Mouse (Mus musculus): ENCODE measurements around the gene Pelp1.

Pelp1 gene

DNA sequence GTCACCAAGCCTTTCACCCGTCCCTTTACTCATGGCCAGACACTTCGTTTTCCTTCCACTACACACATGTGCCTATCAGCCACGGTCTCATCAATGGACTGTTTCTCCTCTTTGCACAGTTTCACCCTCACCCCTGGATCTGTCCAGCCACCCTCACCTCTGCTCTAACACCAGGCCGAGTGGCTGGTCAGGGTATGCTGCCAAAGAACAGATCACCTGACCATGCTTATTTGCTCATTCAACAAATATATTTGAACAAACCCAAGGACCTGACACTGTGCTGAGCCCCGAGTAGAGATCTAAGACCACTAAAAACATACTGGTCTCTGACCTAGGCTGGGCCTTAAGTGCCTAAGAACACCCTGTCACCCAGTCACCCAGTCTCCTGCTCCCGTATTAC lies 34.8 kb upstream of the Pelp1 start:
- TF ChIP-seq CTCF (conservative IDR thresholded peaks at IDR 0.05; ENCODE audit: low read length): no peak
- TF ChIP-seq NANOG (IDR thresholded peaks at IDR 0.05; ENCODE audit: borderline replicate concordance, low read length): no peak
- no peak for TF ChIP-seq POU5F1 (IDR thresholded peaks at IDR 0.05; ENCODE audit: borderline replicate concordance, low read length)
- H3K27me3 ChIP-seq (ENCODE audit: insufficient read depth, low read length): no peaks in the 10 kb centered on the region
- H3K4me1 ChIP-seq (replicated peaks; ENCODE audit: low read depth, low read length): peaks cover 4% of the 10 kb centered on the region; the same call in 1 of the 2 replicates
- no peaks in the 10 kb centered on the region for H3K9me3 ChIP-seq (ENCODE audit: low read length)
- peaks cover 27% of the 10 kb centered on the region for H3K36me3 ChIP-seq (ENCODE audit: insufficient read depth, low read length)
- H3K4me3 ChIP-seq (replicated peaks; ENCODE audit: low read length): no peak overlapping the region

DNA sequence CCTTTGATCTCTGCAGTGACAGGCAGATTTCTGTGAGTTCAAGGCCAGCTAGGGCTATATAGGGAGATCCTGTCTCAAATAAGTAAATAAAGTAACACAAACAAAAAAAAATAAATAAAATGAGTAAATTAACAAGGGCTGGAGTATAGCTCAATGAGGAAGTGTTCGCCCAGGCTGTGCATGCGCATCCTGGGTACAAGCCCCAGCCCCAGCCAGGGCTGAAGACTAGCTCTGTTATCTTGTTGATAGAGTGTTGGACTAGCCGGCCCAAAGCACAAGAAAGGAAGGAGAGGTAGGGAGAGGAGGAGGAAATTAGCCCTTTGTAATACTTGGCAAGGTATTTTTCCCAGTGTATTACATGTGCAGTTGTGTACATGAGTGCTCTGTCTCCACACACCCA lies 34.1 kb upstream of the Pelp1 start:
- H3K36me3 ChIP-seq (ENCODE audit: insufficient read depth, low read length): peaks cover 34% of the 10 kb centered on the region
- H3K4me1 ChIP-seq (replicated peaks; ENCODE audit: low read depth, low read length): peaks cover 11% of the 10 kb centered on the region
- H3K4me3 ChIP-seq (replicated peaks; ENCODE audit: low read length): no peak overlapping the region
- no peaks in the 10 kb centered on the region for H3K9me3 ChIP-seq (ENCODE audit: low read length)
- H3K27me3 ChIP-seq (ENCODE audit: insufficient read depth, low read length): no peaks in the 10 kb centered on the region
- TF ChIP-seq CTCF (conservative IDR thresholded peaks at IDR 0.05; ENCODE audit: low read length): no peak
- TF ChIP-seq NANOG (IDR thresholded peaks at IDR 0.05; ENCODE audit: borderline replicate concordance, low read length): no peak
- TF ChIP-seq POU5F1 (IDR thresholded peaks at IDR 0.05; ENCODE audit: borderline replicate concordance, low read length): no peak

DNA sequence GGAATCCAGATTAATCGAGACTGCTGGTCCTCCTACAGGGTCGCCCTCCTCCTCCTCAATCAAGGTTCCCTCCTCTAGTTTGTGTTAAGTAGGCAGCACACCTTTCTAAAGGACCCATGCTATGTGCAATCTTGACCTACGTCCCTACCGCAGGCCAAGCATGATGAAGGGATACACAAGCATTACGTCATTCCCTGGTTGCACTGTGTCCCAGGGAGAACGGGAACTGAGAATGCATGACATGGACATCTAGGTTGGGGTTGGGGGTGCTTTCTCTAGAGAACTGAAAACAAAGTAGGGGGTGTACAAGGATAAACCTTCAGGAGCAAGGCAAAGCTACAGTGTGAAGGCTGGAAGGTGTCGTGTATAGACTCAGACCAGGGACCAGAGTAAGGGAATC lies 32.1 kb upstream of the Pelp1 start:
- Histone ChIP-seq H3K9me3 (ENCODE audit: low read length) (no peaks in the 10 kb centered on the region), H3K4me1 (replicated peaks; ENCODE audit: low read depth, low read length) (peaks cover 18% of the 10 kb centered on the region), H3K36me3 (ENCODE audit: insufficient read depth, low read length) (peaks cover 54% of the 10 kb centered on the region), H3K4me3 (replicated peaks; ENCODE audit: low read length) (no peak overlapping the region), H3K27me3 (ENCODE audit: insufficient read depth, low read length) (no peaks in the 10 kb centered on the region)
- TF ChIP-seq CTCF (conservative IDR thresholded peaks at IDR 0.05; ENCODE audit: low read length) (no peak), NANOG (IDR thresholded peaks at IDR 0.05; ENCODE audit: borderline replicate concordance, low read length) (no peak), POU5F1 (IDR thresholded peaks at IDR 0.05; ENCODE audit: borderline replicate concordance, low read length) (no peak)

DNA sequence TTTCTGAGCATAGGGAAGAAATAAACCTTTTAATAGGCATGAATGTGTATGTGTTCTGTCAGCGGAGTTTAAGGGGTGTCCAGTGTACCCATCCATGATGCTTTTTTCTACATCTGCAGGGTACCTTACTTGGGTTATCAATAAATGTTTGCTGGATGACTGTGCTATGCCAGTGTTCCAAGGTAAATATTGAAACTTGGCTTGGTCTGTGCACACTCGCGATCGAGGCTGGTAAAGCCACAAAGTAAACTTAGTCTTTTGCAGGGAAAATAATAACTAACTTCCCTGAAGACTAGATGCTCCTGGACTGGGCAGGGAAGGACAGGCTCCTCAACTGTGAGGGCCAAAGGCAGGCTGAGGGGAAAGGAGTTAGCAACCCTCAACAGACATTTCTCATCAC lies 30.8 kb upstream of the Pelp1 start:
- H3K36me3 ChIP-seq (ENCODE audit: insufficient read depth, low read length): peaks cover 67% of the 10 kb centered on the region
- TF ChIP-seq CTCF (conservative IDR thresholded peaks at IDR 0.05; ENCODE audit: low read length): no peak
- peaks cover 24% of the 10 kb centered on the region for H3K4me1 ChIP-seq (replicated peaks; ENCODE audit: low read depth, low read length)
- H3K9me3 ChIP-seq (ENCODE audit: low read length): no peaks in the 10 kb centered on the region
- no peak overlapping the region for H3K4me3 ChIP-seq (replicated peaks; ENCODE audit: low read length)
- H3K27me3 ChIP-seq (ENCODE audit: insufficient read depth, low read length): no peaks in the 10 kb centered on the region

DNA sequence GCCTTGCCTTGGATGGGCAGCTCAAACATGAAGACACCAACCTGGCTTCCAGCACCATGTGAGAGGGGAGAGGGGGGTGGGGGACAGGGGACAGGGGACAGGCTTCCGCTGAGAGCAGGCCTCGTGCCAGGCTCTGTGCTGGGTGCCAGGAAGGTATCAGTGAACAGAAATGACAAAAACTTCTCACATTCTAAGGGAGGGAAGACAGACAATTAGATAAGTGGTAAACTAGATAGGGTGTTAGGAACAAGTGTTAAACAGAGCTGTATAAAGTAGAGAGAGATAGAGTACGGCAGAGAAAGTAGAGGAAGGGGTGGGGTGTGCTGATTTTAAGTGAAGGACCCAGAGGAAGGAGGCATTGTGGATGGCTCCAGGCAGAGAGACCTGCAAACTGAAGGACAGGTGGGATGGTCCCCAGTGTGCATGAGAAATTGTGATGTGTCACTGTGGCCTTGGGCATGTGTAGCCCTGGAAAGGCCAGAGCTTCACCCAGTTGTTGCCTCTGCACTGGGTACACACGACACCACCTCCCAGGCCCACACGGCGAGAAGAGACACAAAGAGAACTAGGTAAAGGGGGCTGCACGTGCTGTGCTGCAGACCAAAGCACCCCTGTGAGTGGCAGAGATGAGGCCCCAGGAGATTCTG lies 29.0 kb upstream of the Pelp1 start:
- Histone ChIP-seq H3K36me3 (ENCODE audit: insufficient read depth, low read length) (peaks cover 69% of the 10 kb centered on the region), H3K4me3 (replicated peaks; ENCODE audit: low read length) (no peak overlapping the region), H3K9me3 (ENCODE audit: low read length) (no peaks in the 10 kb centered on the region), H3K4me1 (replicated peaks; ENCODE audit: low read depth, low read length) (peaks cover 39% of the 10 kb centered on the region), H3K27me3 (ENCODE audit: insufficient read depth, low read length) (peaks cover 4% of the 10 kb centered on the region)
- no peak for TF ChIP-seq NANOG (IDR thresholded peaks at IDR 0.05; ENCODE audit: borderline replicate concordance, low read length)
- TF ChIP-seq POU5F1 (IDR thresholded peaks at IDR 0.05; ENCODE audit: borderline replicate concordance, low read length): no peak
- TF ChIP-seq CTCF (conservative IDR thresholded peaks at IDR 0.05; ENCODE audit: low read length): no peak

DNA sequence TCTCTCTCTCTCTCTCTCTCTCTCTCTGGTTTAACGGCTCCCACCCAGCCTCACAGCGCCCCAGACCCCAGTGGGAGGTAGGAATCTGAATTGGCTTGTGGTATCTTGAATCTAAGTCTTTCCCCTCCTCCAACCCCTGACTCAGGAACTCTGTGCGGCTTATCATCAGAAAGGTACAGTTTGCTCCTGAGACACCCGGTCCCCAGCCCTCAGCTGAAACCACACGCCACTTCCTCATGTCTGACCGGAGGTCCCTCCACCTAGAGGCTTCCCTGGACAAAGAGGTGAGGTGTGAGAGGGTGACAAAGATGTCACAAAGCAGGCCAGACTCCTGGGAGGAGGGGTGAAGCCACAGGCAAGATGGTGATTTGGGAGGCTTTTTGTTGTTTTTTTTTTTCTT lies 27.6 kb upstream of the Pelp1 start:
- Histone ChIP-seq H3K9me3 (ENCODE audit: low read length) (no peaks in the 10 kb centered on the region), H3K4me1 (replicated peaks; ENCODE audit: low read depth, low read length) (peaks cover 49% of the 10 kb centered on the region), H3K4me3 (replicated peaks; ENCODE audit: low read length) (no peak overlapping the region), H3K27me3 (ENCODE audit: insufficient read depth, low read length) (peaks cover 9% of the 10 kb centered on the region), H3K36me3 (ENCODE audit: insufficient read depth, low read length) (peaks cover 68% of the 10 kb centered on the region)
- TF ChIP-seq NANOG (IDR thresholded peaks at IDR 0.05; ENCODE audit: borderline replicate concordance, low read length): no peak
- no peak for TF ChIP-seq CTCF (conservative IDR thresholded peaks at IDR 0.05; ENCODE audit: low read length)
- TF ChIP-seq POU5F1 (IDR thresholded peaks at IDR 0.05; ENCODE audit: borderline replicate concordance, low read length): no peak

DNA sequence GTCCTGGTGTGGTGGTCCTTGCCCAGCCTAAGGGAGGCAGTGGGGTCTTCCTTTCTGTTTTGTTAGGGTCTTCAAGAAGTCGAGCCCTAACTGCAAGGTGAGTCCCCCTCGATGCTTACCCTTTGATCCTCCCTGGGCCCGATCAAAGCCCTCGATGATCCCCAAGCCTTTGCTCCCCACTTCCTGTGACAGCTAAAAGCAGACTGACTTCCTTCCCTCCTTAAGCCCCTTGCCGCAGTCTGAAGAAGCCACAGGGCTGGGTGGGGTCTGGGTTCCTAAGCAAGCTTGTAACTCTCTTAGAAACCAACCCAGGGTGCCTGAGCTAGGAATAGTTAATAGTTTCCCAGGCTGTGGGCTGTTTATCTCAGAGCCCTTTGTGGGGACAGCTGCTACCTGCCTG lies 25.6 kb upstream of the Pelp1 start:
- no peaks in the 10 kb centered on the region for H3K9me3 ChIP-seq (ENCODE audit: low read length)
- H3K27me3 ChIP-seq (ENCODE audit: insufficient read depth, low read length): peaks cover 9% of the 10 kb centered on the region
- H3K36me3 ChIP-seq (ENCODE audit: insufficient read depth, low read length): peaks cover 50% of the 10 kb centered on the region
- no peak overlapping the region for H3K4me3 ChIP-seq (replicated peaks; ENCODE audit: low read length)
- H3K4me1 ChIP-seq (replicated peaks; ENCODE audit: low read depth, low read length): peaks cover 62% of the 10 kb centered on the region
- no peak for TF ChIP-seq CTCF (conservative IDR thresholded peaks at IDR 0.05; ENCODE audit: low read length)
- TF ChIP-seq POU5F1 (IDR thresholded peaks at IDR 0.05; ENCODE audit: borderline replicate concordance, low read length): no peak
- TF ChIP-seq NANOG (IDR thresholded peaks at IDR 0.05; ENCODE audit: borderline replicate concordance, low read length): no peak

DNA sequence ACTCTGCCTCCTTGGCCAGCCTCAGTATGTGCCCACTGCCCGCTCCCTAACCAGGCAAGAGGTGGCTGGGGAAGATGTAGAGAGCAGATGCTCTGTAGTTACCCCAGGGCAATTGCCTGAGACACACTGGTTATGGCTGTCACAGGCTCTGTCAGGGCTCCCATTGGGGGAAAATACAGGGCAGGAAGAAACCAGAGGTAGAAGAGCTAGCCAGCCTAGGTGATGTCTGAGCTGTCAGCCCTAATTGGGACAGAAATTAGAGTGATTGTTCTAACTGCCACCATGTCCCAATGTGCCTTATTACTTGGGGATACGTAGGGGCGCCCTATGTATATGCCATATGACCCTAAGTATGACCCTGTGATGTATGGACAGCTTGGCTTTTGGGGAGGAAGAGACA lies 24.1 kb upstream of the Pelp1 start:
- TF ChIP-seq CTCF (conservative IDR thresholded peaks at IDR 0.05; ENCODE audit: low read length): no peak
- TF ChIP-seq POU5F1 (IDR thresholded peaks at IDR 0.05; ENCODE audit: borderline replicate concordance, low read length): no peak
- no peak for TF ChIP-seq NANOG (IDR thresholded peaks at IDR 0.05; ENCODE audit: borderline replicate concordance, low read length)
- Histone ChIP-seq H3K4me3 (replicated peaks; ENCODE audit: low read length) (peak overlapping the region; percentile 95; the same call in 1 of the 2 replicates), H3K4me1 (replicated peaks; ENCODE audit: low read depth, low read length) (peaks cover 52% of the 10 kb centered on the region), H3K36me3 (ENCODE audit: insufficient read depth, low read length) (peaks cover 35% of the 10 kb centered on the region), H3K27me3 (ENCODE audit: insufficient read depth, low read length) (peaks cover 9% of the 10 kb centered on the region), H3K9me3 (ENCODE audit: low read length) (no peaks in the 10 kb centered on the region)

DNA sequence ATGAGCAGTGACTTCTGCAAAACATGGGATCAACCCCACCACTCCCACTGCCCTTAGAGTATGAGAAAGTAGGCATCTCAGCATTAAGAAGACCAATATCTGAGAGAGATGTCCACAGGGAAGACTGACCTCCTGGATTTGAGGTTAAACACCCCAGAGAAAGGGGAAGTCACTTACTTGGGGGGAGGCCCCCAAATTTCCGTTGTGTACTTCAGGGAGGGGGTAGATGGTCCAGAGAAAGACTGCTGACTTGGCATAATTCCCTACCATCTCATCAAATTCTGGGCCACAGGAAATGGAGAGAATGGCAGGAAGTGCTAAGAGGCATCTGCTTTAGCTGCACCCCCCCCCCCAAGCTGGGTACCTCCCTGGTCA lies 23.7 kb upstream of the Pelp1 start:
- no peak for TF ChIP-seq CTCF (conservative IDR thresholded peaks at IDR 0.05; ENCODE audit: low read length)
- no peak for TF ChIP-seq POU5F1 (IDR thresholded peaks at IDR 0.05; ENCODE audit: borderline replicate concordance, low read length)
- no peak for TF ChIP-seq NANOG (IDR thresholded peaks at IDR 0.05; ENCODE audit: borderline replicate concordance, low read length)
- peaks cover 9% of the 10 kb centered on the region for H3K27me3 ChIP-seq (ENCODE audit: insufficient read depth, low read length)
- peaks cover 31% of the 10 kb centered on the region for H3K36me3 ChIP-seq (ENCODE audit: insufficient read depth, low read length)
- H3K4me3 ChIP-seq (replicated peaks; ENCODE audit: low read length): peak overlapping the region; percentile 95
- H3K9me3 ChIP-seq (ENCODE audit: low read length): no peaks in the 10 kb centered on the region
- peaks cover 51% of the 10 kb centered on the region for H3K4me1 ChIP-seq (replicated peaks; ENCODE audit: low read depth, low read length)
